ENCODE assay signal across 1 mouse cellular context in the genomic region with DNA sequence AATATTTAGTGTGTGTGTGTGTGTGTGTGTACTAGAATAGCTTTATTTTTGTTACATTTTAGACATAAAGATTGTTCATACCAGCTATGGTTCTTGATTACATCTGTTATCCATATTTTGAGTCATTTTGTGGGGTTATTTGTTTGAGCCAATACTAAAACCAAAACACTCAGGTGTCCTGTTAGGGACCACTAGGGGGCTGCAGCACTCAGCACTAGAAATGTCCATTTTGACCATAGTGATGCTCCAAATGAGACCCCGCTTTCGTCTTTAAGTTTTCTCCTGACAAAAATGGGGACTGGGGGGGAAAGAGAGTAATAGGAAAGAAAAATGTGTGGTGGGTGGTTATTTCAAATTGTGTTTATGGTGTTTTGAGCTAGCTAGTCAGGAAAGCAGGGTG.
TF ChIP-seq lines count a peak whose summit lies in the region.

No protein-coding gene starts in this region.

TF ChIP-seq in MEL, 35 proteins besides CTCF, POLR2A, EP300 and RAD21 (continued from another document):
- TF ChIP-seq TBP (IDR thresholded peaks at IDR 0.05; ENCODE audit: low read depth, low read length) (no peak), MAX (IDR thresholded peaks at IDR 0.05; ENCODE audit: low read length) (no peak), POLR2AphosphoS2 (IDR thresholded peaks at IDR 0.05; ENCODE audit: low read length) (no peak), SMC3 (IDR thresholded peaks at IDR 0.05; ENCODE audit: low read depth, low read length) (no peak), MYC (IDR thresholded peaks at IDR 0.05; ENCODE audit: low read depth, low read length) (no peak)
TF ChIP-seq in MEL: peak in this region for 0.
